Mouse (Mus musculus) heart, embryonic 10.5 days (tissue): ENCODE measurements around the gene Furin. TPM values are rescaled to one million over a fixed set of nuclear protein-coding genes. Genes with fewer than 3 reads are reported as not detected.
"Not testable (repeated sequence)": the region's sequence is repeated elsewhere in the genome, so short reads cannot be mapped to it uniquely, and the experiment has no call there.

ENCODE experiments used
- DNase-seq: peaks from one replicate; pipeline ENCODE4 v3.0.0-alpha.2; 2017; ENCODE audit warnings: low spot score
- H3K27ac ChIP-seq: fragments of 300-500 bp; sonication (generic); 2 replicates; pipeline ENCODE4 v1.5.1; 2016; ENCODE audit warnings: mild to moderate bottlenecking
- H3K27me3 ChIP-seq: fragments of 300-500 bp; sonication (generic); 2 replicates; pipeline ENCODE4 v1.6.1; 2016; ENCODE audit warnings: mild to moderate bottlenecking; ENCODE audit not compliant: poor library complexity, insufficient read depth, severe bottlenecking
- H3K36me3 ChIP-seq: fragments of 300-500 bp; sonication (generic); 2 replicates; pipeline ENCODE4 v1.6.1; 2016; ENCODE audit warnings: mild to moderate bottlenecking, moderate library complexity
- H3K4me1 ChIP-seq: fragments of 300-500 bp; sonication (generic); 2 replicates; pipeline ENCODE4 v1.6.1; 2016; ENCODE audit warnings: mild to moderate bottlenecking
- H3K4me3 ChIP-seq: fragments of 300-500 bp; sonication (generic); 2 replicates; pipeline ENCODE4 v1.5.1; 2016; ENCODE audit warnings: mild to moderate bottlenecking, moderate library complexity
- H3K9me3 ChIP-seq: fragments of 300-500 bp; sonication (generic); 2 replicates; pipeline ENCODE4 v1.6.1; 2016; ENCODE audit warnings: mild to moderate bottlenecking, moderate library complexity
- WGBS: fragments of 180-500 bp; shearing (Covaris S2); methylation state at CpG from one replicate; pipeline ENCODE4 v1.1.7; 2016; 5-methylcytosine and 5-hydroxymethylcytosine counted together
- polyA plus RNA-seq: library from polyadenylated mRNA; unstranded; fragments of >200 nt; fragmentation: Nextera tagmentation; extraction: Ambion mirVana; gene quantifications from 2 replicates; pipeline ENCODE4 v1.2.1, GENCODE M21; 2016

The Furin gene
- polyA plus RNA-seq, 1 experiment from 2014 or later = 18.1 TPM

GRCm38 (mm10) chr7:80404101-80404894, 938 bp downstream of the Furin start:
- peak overlapping the region; percentile 76 for H3K27ac ChIP-seq
- H3K4me1 ChIP-seq = peaks cover 72% of the 10 kb centered on the region
- no peak overlapping the region for H3K4me3 ChIP-seq
- no peaks in the 10 kb centered on the region for H3K27me3 ChIP-seq
- no peaks in the 10 kb centered on the region for H3K36me3 ChIP-seq
- H3K9me3 ChIP-seq = no peaks in the 10 kb centered on the region
- 38% methylated on average over 7 of the region's 7 CpGs for WGBS
- DNase-seq = no peak

- H3K4me3 ChIP-seq = peak overlapping the region; percentile 86
- peaks cover 6% of the 10 kb centered on the region for H3K36me3 ChIP-seq
- no peaks in the 10 kb centered on the region for H3K9me3 ChIP-seq
- no peaks in the 10 kb centered on the region for H3K27me3 ChIP-seq
- peak overlapping the region; percentile 76 for H3K27ac ChIP-seq
- 41% methylated on average over 9 of the region's 9 CpGs for WGBS
- DNase-seq = no peak
- H3K4me1 ChIP-seq = peaks cover 80% of the 10 kb centered on the region
These were observed 1.7 kb downstream of the Furin start for GRCm38 (mm10) chr7:80403551-80403950.

- H3K27me3 ChIP-seq = no peaks in the 10 kb centered on the region
- H3K36me3 ChIP-seq = peaks cover 13% of the 10 kb centered on the region
- WGBS = 17% methylated on average over 91 of the region's 92 CpGs
- peaks cover 81% of the 10 kb centered on the region for H3K4me1 ChIP-seq
- no peaks in the 10 kb centered on the region for H3K9me3 ChIP-seq
- H3K4me3 ChIP-seq = peak overlapping the region; percentile 86
- peak overlapping the region; percentile 97 for H3K27ac ChIP-seq
- DNase-seq = no peak
These were observed 2.5 kb downstream of the Furin start for GRCm38 (mm10) chr7:80402651-80403321.

GRCm38 (mm10) chr7:80401860-80402641, 3.2 kb downstream of the Furin start:
- Histone ChIP-seq H3K9me3 (no peaks in the 10 kb centered on the region), H3K36me3 (peaks cover 21% of the 10 kb centered on the region), H3K27me3 (no peaks in the 10 kb centered on the region), H3K27ac (peak overlapping the region; percentile 97), H3K4me1 (peaks cover 73% of the 10 kb centered on the region), H3K4me3 (peak overlapping the region; percentile 86)
- WGBS = 1% methylated on average over 102 of the region's 102 CpGs
- no peak for DNase-seq

GRCm38 (mm10) chr7:80401041-80401859, 4.0 kb downstream of the Furin start:
- peaks cover 68% of the 10 kb centered on the region for H3K4me1 ChIP-seq
- WGBS = 14% methylated on average over 5 of the region's 5 CpGs
- no peak for DNase-seq
- H3K27ac ChIP-seq = peak overlapping the region; percentile 97
- peaks cover 28% of the 10 kb centered on the region for H3K36me3 ChIP-seq
- no peaks in the 10 kb centered on the region for H3K9me3 ChIP-seq
- peak overlapping the region; percentile 86 for H3K4me3 ChIP-seq
- no peaks in the 10 kb centered on the region for H3K27me3 ChIP-seq

- no peaks in the 10 kb centered on the region for H3K27me3 ChIP-seq
- H3K27ac ChIP-seq = peak overlapping the region; percentile 97
- H3K4me1 ChIP-seq = peaks cover 64% of the 10 kb centered on the region
- WGBS = 55% methylated on average over 6 of the region's 6 CpGs
- H3K4me3 ChIP-seq = peak overlapping the region; percentile 86
- H3K36me3 ChIP-seq = peaks cover 34% of the 10 kb centered on the region
- no peak for DNase-seq
- H3K9me3 ChIP-seq = no peaks in the 10 kb centered on the region
These were observed 4.7 kb downstream of the Furin start for GRCm38 (mm10) chr7:80400571-80400970.

- WGBS = 41% methylated on average over 5 of the region's 5 CpGs
- no peak for DNase-seq
- Histone ChIP-seq H3K4me3 (peak overlapping the region; percentile 86), H3K36me3 (peaks cover 39% of the 10 kb centered on the region), H3K27ac (peak overlapping the region; percentile 97), H3K27me3 (no peaks in the 10 kb centered on the region), H3K9me3 (no peaks in the 10 kb centered on the region), H3K4me1 (peaks cover 60% of the 10 kb centered on the region)
These were observed 5.1 kb downstream of the Furin start for GRCm38 (mm10) chr7:80400099-80400498.

- Histone ChIP-seq H3K9me3 (no peaks in the 10 kb centered on the region), H3K36me3 (peaks cover 48% of the 10 kb centered on the region), H3K27me3 (no peaks in the 10 kb centered on the region), H3K4me1 (peaks cover 48% of the 10 kb centered on the region), H3K27ac (peak overlapping the region; percentile 37), H3K4me3 (no peak overlapping the region)
- WGBS = 72% methylated on average over 9 of the region's 9 CpGs
- no peak for DNase-seq
These were observed 6.4 kb downstream of the Furin start for GRCm38 (mm10) chr7:80398654-80399444.

GRCm38 (mm10) chr7:80397986-80398385, 7.2 kb downstream of the Furin start:
- H3K4me3 ChIP-seq = no peak overlapping the region
- no peak for DNase-seq
- peak overlapping the region; percentile 32; the same call in 1 of the 2 replicates for H3K27ac ChIP-seq
- no peaks in the 10 kb centered on the region for H3K27me3 ChIP-seq
- H3K9me3 ChIP-seq = no peaks in the 10 kb centered on the region
- H3K4me1 ChIP-seq = peaks cover 40% of the 10 kb centered on the region
- peaks cover 56% of the 10 kb centered on the region for H3K36me3 ChIP-seq
- WGBS = 88% methylated on average over 9 of the region's 9 CpGs

GRCm38 (mm10) chr7:80396427-80396826, 8.8 kb downstream of the Furin start:
- whole genome bisulfite sequencing = 69% methylated on average over 4 of the region's 4 CpGs
- H3K36me3 ChIP-seq = peaks cover 72% of the 10 kb centered on the region

GRCm38 (mm10) chr7:80394600-80394999, 10.6 kb downstream of the Furin start:
- DNase-seq = no peak
- peaks cover 90% of the 10 kb centered on the region for H3K36me3 ChIP-seq

More at GRCm38 (mm10) chr7:80396427-80396826, 8.8 kb downstream of the Furin start:
- not testable (repeated sequence) for H3K27ac ChIP-seq, H3K9me3 ChIP-seq, H3K4me3 ChIP-seq, H3K27me3 ChIP-seq, DNase-seq
- peaks cover 32% of the 10 kb centered on the region for H3K4me1 ChIP-seq

More at GRCm38 (mm10) chr7:80394600-80394999, 10.6 kb downstream of the Furin start:
- no peaks in the 10 kb centered on the region for H3K27me3 ChIP-seq
- H3K27ac ChIP-seq = no peak overlapping the region
- peaks cover 27% of the 10 kb centered on the region for H3K4me1 ChIP-seq
- no peaks in the 10 kb centered on the region for H3K9me3 ChIP-seq
- WGBS = 88% methylated on average over 4 of the region's 4 CpGs
- H3K4me3 ChIP-seq = no peak overlapping the region
